32 mouse cellular contexts compared by ENCODE assay signal in genomic region chr6:100065586-100065985, GRCm38 (mm10).
DNase-seq lines count a peak whose midpoint lies in the region; ATAC-seq lines count a peak whose summit lies in the region.
"Had no signal": no experiment of that assay in that cellular context is flagged by ENCODE, and none has a peak within 500 bp of the region (broad histone marks: within the 10 kb centered on the region; RNA-seq: fewer than 3 reads in every experiment).

No protein-coding gene starts in this region.

- H3K4me3 ChIP-seq in liver, embryonic 11.5 days (ENCODE audit: low read depth, low read length) = no peak overlapping the region
- H3K4me3 ChIP-seq in liver, embryonic 16.5 days (ENCODE audit: low read depth, low read length) = no peak overlapping the region
- H3K4me3 ChIP-seq: erythroblast, embryonic 14.5 days; forebrain, embryonic 12.5 days; heart, embryonic 13.5 days; hindbrain, embryonic 10.5 days; hindbrain, embryonic 15.5 days; layer of hippocampus, adult 2 months; limb, embryonic 10.5 days; limb, embryonic 15.5 days; midbrain, embryonic 10.5 days; myocyte; neural tube, embryonic 12.5 days had no signal

- H3K4me2 ChIP-seq in liver, embryonic 11.5 days = no peak overlapping the region
- H3K4me2 ChIP-seq in liver, embryonic 16.5 days (ENCODE audit: low read depth, low read length) = no peak overlapping the region
- H3K4me2 ChIP-seq: forebrain, embryonic 12.5 days; heart, embryonic 13.5 days; hindbrain, embryonic 15.5 days; limb, embryonic 15.5 days; neural tube, embryonic 12.5 days had no signal

- 71% methylated on average over 3 of the region's 3 CpGs for WGBS in liver, embryonic 11.5 days
- 50% methylated on average over 3 of the region's 3 CpGs for WGBS in liver, embryonic 16.5 days (ENCODE audit: insufficient replicate concordance)

- no peaks in the 10 kb centered on the region; the same call in 1 of the 2 replicates for H3K27me3 ChIP-seq in liver, embryonic 11.5 days (replicated peaks; ENCODE audit: control insufficient read depth, insufficient read depth, low read length)
- no peaks in the 10 kb centered on the region for H3K27me3 ChIP-seq in liver, embryonic 16.5 days (ENCODE audit: control insufficient read depth, insufficient read depth, low read depth, low read length)

- no peak overlapping the region for H3K9ac ChIP-seq in liver, embryonic 11.5 days (ENCODE audit: low read depth, low read length)
- no peak overlapping the region for H3K9ac ChIP-seq in liver, embryonic 16.5 days (ENCODE audit: low read depth, low read length)
- H3K9ac ChIP-seq: forebrain, embryonic 12.5 days; forebrain, postnatal 0 days; heart, embryonic 13.5 days; hindbrain, embryonic 15.5 days; limb, embryonic 15.5 days; neural tube, embryonic 12.5 days had no signal

- peak; percentile 54; the same call in 1 of the 2 replicates for ATAC-seq in liver, embryonic 11.5 days (replicated peaks; ENCODE audit: low FRiP score)
- ATAC-seq in liver, embryonic 16.5 days (ENCODE audit: low read depth) = peak; percentile 73
- ATAC-seq in megakaryocyte-erythroid progenitor cell, adult 5-6 weeks (replicated peaks; ENCODE audit: low FRiP score, low TSS enrichment, poor library complexity, severe bottlenecking) = no peak
- ATAC-seq: forebrain, postnatal 0 days; inflammation-experienced regulatory T-cells, adult 6 months; midbrain, embryonic 16.5 days had no signal

- H3K4me1 ChIP-seq in liver, embryonic 11.5 days (replicated peaks; ENCODE audit: control insufficient read depth, insufficient read depth, low read length) = no peaks in the 10 kb centered on the region
- H3K4me1 ChIP-seq in liver, embryonic 16.5 days (ENCODE audit: control insufficient read depth, low read depth, low read length) = peaks cover 3% of the 10 kb centered on the region
- H3K4me1 ChIP-seq: heart, embryonic 13.5 days; hindbrain, embryonic 15.5 days; midbrain, embryonic 10.5 days; neural tube, embryonic 12.5 days had no signal

- no peaks in the 10 kb centered on the region for H3K36me3 ChIP-seq in liver, embryonic 11.5 days (ENCODE audit: control insufficient read depth, insufficient read depth, low read length)
- H3K36me3 ChIP-seq in liver, embryonic 16.5 days (ENCODE audit: control insufficient read depth, insufficient read depth) = no peaks in the 10 kb centered on the region
- H3K36me3 ChIP-seq: forebrain, embryonic 12.5 days; heart, embryonic 13.5 days; hindbrain, embryonic 10.5 days; hindbrain, embryonic 15.5 days; limb, embryonic 10.5 days; limb, embryonic 15.5 days; midbrain, embryonic 10.5 days; neural tube, embryonic 12.5 days had no signal

- H3K9me3 ChIP-seq in liver, embryonic 11.5 days (ENCODE audit: control insufficient read depth, low read length) = no peaks in the 10 kb centered on the region
- H3K9me3 ChIP-seq in liver, embryonic 16.5 days (replicated peaks; ENCODE audit: control insufficient read depth, low read length) = no peaks in the 10 kb centered on the region
- H3K9me3 ChIP-seq: forebrain, embryonic 12.5 days; heart, embryonic 13.5 days; hindbrain, embryonic 10.5 days; hindbrain, embryonic 15.5 days; limb, embryonic 10.5 days; limb, embryonic 15.5 days; midbrain, embryonic 10.5 days; neural tube, embryonic 12.5 days had no signal

- no peak overlapping the region for H3K27ac ChIP-seq in liver, embryonic 11.5 days (ENCODE audit: low read depth, low read length)
- H3K27ac ChIP-seq in liver, embryonic 16.5 days (ENCODE audit: low read length) = peak overlapping the region; percentile 71
- H3K27ac ChIP-seq: forebrain, embryonic 12.5 days; heart, embryonic 13.5 days; hindbrain, embryonic 10.5 days; hindbrain, embryonic 15.5 days; layer of hippocampus, adult 2 months; limb, embryonic 10.5 days; limb, embryonic 15.5 days; macrophage; midbrain, embryonic 10.5 days; neural tube, embryonic 12.5 days had no signal

- peak; percentile 10 for DNase-seq in adrenal gland, adult 8-10 months
- no peak for DNase-seq in adrenal gland, adult 18-20 months (ENCODE audit: low spot score in 2 of 2)
- peak; percentile 18 for DNase-seq in 416B (ENCODE audit: low read depth)
- DNase-seq in liver, embryonic 11.5 days (ENCODE audit: low spot score) = no peak
- DNase-seq in left cerebral cortex, adult 11 months (ENCODE audit: low spot score) = no peak
- DNase-seq: cerebellum, adult 2 months; cerebellum, postnatal 14 days; forebrain, postnatal 0 days; heart, postnatal 10 days; kidney, adult 11 months; kidney, postnatal 14 days; lung, postnatal 10 days; right cerebral cortex, adult 18-20 months; right cerebral cortex, postnatal 4 days; thymus, adult 2 months; thymus, postnatal 36 days had no signal

Comparison
In these comparisons a context has a peak if more than half of its experiments do, and no peak if none do; other contexts are left out.
1. DNase-seq: peak in adrenal gland, adult 8-10 months (single experiment) and 416B (single experiment); none in adrenal gland, adult 18-20 months (0 of 2), liver, embryonic 11.5 days (single experiment) and left cerebral cortex, adult 11 months (single experiment).